Mouse (Mus musculus): ENCODE results near the gene Cope. TPM values are rescaled to one million over a fixed set of nuclear protein-coding genes. Genes with fewer than 3 reads are reported as not detected.

The Cope gene
- polyA plus RNA-seq, 1 experiment from 2014 or later, result 334 TPM

- Histone ChIP-seq H3K36me3 (ENCODE audit: control insufficient read depth, insufficient read depth) (no peaks in the 10 kb centered on the region), H3K27ac (ENCODE audit: low read length) (no peak overlapping the region), H3K4me2 (ENCODE audit: low read depth, low read length) (no peak overlapping the region), H3K4me1 (ENCODE audit: control insufficient read depth, insufficient read depth, low read length) (peaks cover 3% of the 10 kb centered on the region; the same call in 1 of the 2 replicates), H3K9me3 (replicated peaks; ENCODE audit: control insufficient read depth, low read length) (0 out of 2 replicates have a peak, but pooled peaks cover 4% of the 10 kb centered on the region), H3K27me3 (ENCODE audit: control insufficient read depth, insufficient read depth, low read length) (no peaks in the 10 kb centered on the region), H3K4me3 (ENCODE audit: low read length) (no peak overlapping the region), H3K9ac (ENCODE audit: low read length) (no peak overlapping the region)
- no peak for ATAC-seq (replicated peaks; ENCODE audit: extremely low read depth, insufficient read depth, low FRiP score)
- 74% methylated on average over 10 of the region's 10 CpGs for WGBS
Measured at GRCm38 (mm10) chr8:70361484-70362032, 59.2 kb downstream of the Cope start.

Other genes with a start within 250 kb of the Cope start
- gene Tm6sf2, start 229.6 kb upstream of the Cope start, polyA plus RNA-seq (2015; fragmentation: Nextera tagmentation; extraction: Ambion mirVana), result 0.96 and 1.4 TPM in 2 replicates
- 0.04 TPM in 1 of 2 replicates, not detected in the other for gene Hapln4, start 219.1 kb upstream of the Cope start, polyA plus RNA-seq (2015; fragmentation: Nextera tagmentation; extraction: Ambion mirVana)
- 0.13 and 0.22 TPM in 2 replicates for gene Ncan, start 181.6 kb upstream of the Cope start, polyA plus RNA-seq (2015; fragmentation: Nextera tagmentation; extraction: Ambion mirVana)
- 35.7 and 37.8 TPM in 2 replicates for gene Nr2c2ap, start 171.2 kb upstream of the Cope start, polyA plus RNA-seq (2015; fragmentation: Nextera tagmentation; extraction: Ambion mirVana)
- gene Rfxank, start 163.4 kb upstream of the Cope start, polyA plus RNA-seq (2015; fragmentation: Nextera tagmentation; extraction: Ambion mirVana), result 18.9 and 21.0 TPM in 2 replicates
- gene Borcs8, start 163.0 kb upstream of the Cope start, polyA plus RNA-seq (2015; fragmentation: Nextera tagmentation; extraction: Ambion mirVana), result 38.0 and 40.1 TPM in 2 replicates
- 0.51 and 1.1 TPM in 2 replicates for gene Mef2b, start 162.8 kb upstream of the Cope start, polyA plus RNA-seq (2015; fragmentation: Nextera tagmentation; extraction: Ambion mirVana)
- 88.9 and 103 TPM in 2 replicates for gene Tmem161a, start 130.2 kb upstream of the Cope start, polyA plus RNA-seq (2015; fragmentation: Nextera tagmentation; extraction: Ambion mirVana)
- 11.7 and 13.7 TPM in 2 replicates for gene Slc25a42, start 90.2 kb upstream of the Cope start, polyA plus RNA-seq (2015; fragmentation: Nextera tagmentation; extraction: Ambion mirVana)
- 25.7 and 28.1 TPM in 2 replicates for gene Sugp2, start 68.3 kb upstream of the Cope start, polyA plus RNA-seq (2015; fragmentation: Nextera tagmentation; extraction: Ambion mirVana)
- 19.6 and 22.1 TPM in 2 replicates for gene Armc6, start 68.1 kb upstream of the Cope start, polyA plus RNA-seq (2015; fragmentation: Nextera tagmentation; extraction: Ambion mirVana)
- gene Homer3, start 19.7 kb upstream of the Cope start, polyA plus RNA-seq (2015; fragmentation: Nextera tagmentation; extraction: Ambion mirVana), result 26.6 and 30.2 TPM in 2 replicates
- gene Ddx49, start within 50 bp of the Cope start, polyA plus RNA-seq (2015; fragmentation: Nextera tagmentation; extraction: Ambion mirVana), result 34.1 and 34.2 TPM in 2 replicates
- 1.3 TPM in 2 replicates for gene Cers1, start 13.3 kb downstream of the Cope start, polyA plus RNA-seq (2015; fragmentation: Nextera tagmentation; extraction: Ambion mirVana)
- gene Gdf1, start 27.3 kb downstream of the Cope start, polyA plus RNA-seq (2015; fragmentation: Nextera tagmentation; extraction: Ambion mirVana), result 0.45 and 1.4 TPM in 2 replicates
- 7.9 and 9.7 TPM in 2 replicates for gene Upf1, start 50.8 kb downstream of the Cope start, polyA plus RNA-seq (2015; fragmentation: Nextera tagmentation; extraction: Ambion mirVana)
- gene Comp, start 71.0 kb downstream of the Cope start, polyA plus RNA-seq (2015; fragmentation: Nextera tagmentation; extraction: Ambion mirVana), result 3.0 and 4.3 TPM in 2 replicates
- 10.2 and 10.7 TPM in 2 replicates for gene Crtc1, start 137.1 kb downstream of the Cope start, polyA plus RNA-seq (2015; fragmentation: Nextera tagmentation; extraction: Ambion mirVana)
- gene Klhl26, start 174.4 kb downstream of the Cope start, polyA plus RNA-seq (2015; fragmentation: Nextera tagmentation; extraction: Ambion mirVana), result 9.9 and 12.4 TPM in 2 replicates
- 0.13 and 0.41 TPM in 2 replicates for gene Tmem59l, start 184.8 kb downstream of the Cope start, polyA plus RNA-seq (2015; fragmentation: Nextera tagmentation; extraction: Ambion mirVana)
- 3.2 and 17.8 TPM in 2 replicates for gene Crlf1, start 190.6 kb downstream of the Cope start, polyA plus RNA-seq (2015; fragmentation: Nextera tagmentation; extraction: Ambion mirVana)
- 122 and 129 TPM in 2 replicates for gene Rex1bd, start 204.2 kb downstream of the Cope start, polyA plus RNA-seq (2015; fragmentation: Nextera tagmentation; extraction: Ambion mirVana)
- gene Uba52, start 208.3 kb downstream of the Cope start, polyA plus RNA-seq (2015; fragmentation: Nextera tagmentation; extraction: Ambion mirVana), result 691 and 770 TPM in 2 replicates
- gene Fkbp8, start 225.2 kb downstream of the Cope start, polyA plus RNA-seq (2015; fragmentation: Nextera tagmentation; extraction: Ambion mirVana), result 273 and 275 TPM in 2 replicates
- 74.4 and 77.6 TPM in 2 replicates for gene Kxd1, start 225.4 kb downstream of the Cope start, polyA plus RNA-seq (2015; fragmentation: Nextera tagmentation; extraction: Ambion mirVana)
- gene Ell, start 236.9 kb downstream of the Cope start, polyA plus RNA-seq (2015; fragmentation: Nextera tagmentation; extraction: Ambion mirVana), result 14.0 and 15.4 TPM in 2 replicates

All from heart, embryonic 16.5 days (tissue).